ENCODE assay signal across 25 mouse cellular contexts in the genomic region with DNA sequence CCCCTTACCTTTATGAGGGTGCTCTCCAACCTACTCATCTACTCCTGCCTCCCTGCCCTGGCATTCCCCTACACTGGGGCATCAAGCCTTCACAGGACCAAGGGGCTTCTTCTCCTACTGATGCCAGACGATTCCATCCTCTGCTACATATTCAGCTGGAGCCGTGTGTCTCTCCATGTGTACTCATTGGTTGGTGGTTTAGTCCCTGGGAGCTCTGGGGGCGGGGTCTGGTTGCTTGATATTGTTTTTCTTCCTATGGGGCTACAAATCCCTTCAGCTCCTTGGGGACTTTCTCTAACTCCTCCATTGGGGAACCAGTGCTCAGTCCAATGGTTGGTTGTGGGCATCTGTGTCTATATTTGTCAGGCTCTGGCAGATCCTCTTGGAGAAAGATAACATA.
DNase-seq lines count a peak whose midpoint lies in the region; ATAC-seq and TF ChIP-seq lines count a peak whose summit lies in the region.
"Had no signal": no experiment of that assay in that cellular context is flagged by ENCODE, and none has a peak within 500 bp of the region (broad histone marks: within the 10 kb centered on the region; RNA-seq: fewer than 3 reads in every experiment).

No protein-coding gene starts in this region.

- 0 out of 2 replicates have a peak, but pooled peaks have one; percentile 22 for ATAC-seq in midbrain, embryonic 11.5 days (ENCODE audit: low FRiP score)
- no peak for ATAC-seq in midbrain, postnatal 0 days (ENCODE audit: low FRiP score)
- ATAC-seq: activated CD4-positive, CD25-positive, alpha-beta regulatory T cell, adult 4 months; CD4-positive, CD25-positive, alpha-beta regulatory T cell, adult 4 months; Patski had no signal

- H3K36me3 ChIP-seq in midbrain, embryonic 11.5 days (ENCODE audit: control insufficient read depth, insufficient read depth, low read length): no peaks in the 10 kb centered on the region
- no peaks in the 10 kb centered on the region for H3K36me3 ChIP-seq in midbrain, postnatal 0 days (ENCODE audit: insufficient read depth, low read length)
- H3K36me3 ChIP-seq: G1E had no signal

- WGBS in midbrain, embryonic 11.5 days: 78% methylated on average over 3 of the region's 3 CpGs
- WGBS in midbrain, postnatal 0 days: 65% methylated on average over 3 of the region's 3 CpGs

- DNase-seq in midbrain, embryonic 11.5 days (ENCODE audit: low spot score, missing footprints): no peak
- no peak for DNase-seq in midbrain, postnatal 0 days (ENCODE audit: low spot score)
- DNase-seq in ES-CJ7 (ENCODE audit: low read depth, low spot score): peak; percentile 65
- peak; percentile 61 for DNase-seq in R1 (ENCODE audit: low read depth, low spot score)
- peak; percentile 20 for DNase-seq in ZHBTc4 (ENCODE audit: low read depth, low spot score)
- no peak for DNase-seq in cerebellum, adult 18-20 months
- no peak for DNase-seq in ovary, postnatal 14 days (ENCODE audit: low spot score)
- DNase-seq in lung, postnatal 10 days: no peak
- DNase-seq: adrenal gland, adult 2 months; adrenal gland, adult 8-10 months; adrenal gland, postnatal 10 days; adrenal gland, postnatal 14 days; adrenal gland, postnatal 25 days; adrenal gland, postnatal 36 days; B cell, adult 2 months; cerebellum, adult 11 months; cerebellum, adult 11-12 months; cerebellum, adult 2 months; cerebellum, adult 8-10 months; cerebellum, adult 9-10 months had no signal

- H3K9ac ChIP-seq in midbrain, embryonic 11.5 days (ENCODE audit: low read length): no peak overlapping the region
- H3K9ac ChIP-seq in midbrain, postnatal 0 days (replicated peaks; ENCODE audit: low read length, poor library complexity, severe bottlenecking): no peak overlapping the region

- H3K27me3 ChIP-seq in midbrain, embryonic 11.5 days (ENCODE audit: control insufficient read depth, insufficient read depth, low read length): no peaks in the 10 kb centered on the region
- H3K27me3 ChIP-seq in midbrain, postnatal 0 days (ENCODE audit: insufficient read depth, low read length): no peaks in the 10 kb centered on the region
- H3K27me3 ChIP-seq: CH12.LX, Patski had no signal

- H3K27ac ChIP-seq in midbrain, embryonic 11.5 days (ENCODE audit: low read depth, low read length): no peak overlapping the region
- H3K27ac ChIP-seq in midbrain, postnatal 0 days (ENCODE audit: low read depth, low read length): no peak overlapping the region

- no peak overlapping the region for H3K4me3 ChIP-seq in midbrain, embryonic 11.5 days (ENCODE audit: low read depth, low read length)
- H3K4me3 ChIP-seq in midbrain, postnatal 0 days (ENCODE audit: low read depth, low read length): no peak overlapping the region

- no peak overlapping the region for H3K4me2 ChIP-seq in midbrain, embryonic 11.5 days
- H3K4me2 ChIP-seq in midbrain, postnatal 0 days (ENCODE audit: low read depth, low read length, poor library complexity, severe bottlenecking): no peak overlapping the region

- no peaks in the 10 kb centered on the region for H3K4me1 ChIP-seq in midbrain, embryonic 11.5 days (ENCODE audit: control insufficient read depth, insufficient read depth, low read length)
- H3K4me1 ChIP-seq in midbrain, postnatal 0 days (ENCODE audit: insufficient read depth, low read length): no peaks in the 10 kb centered on the region

- H3K9me3 ChIP-seq in midbrain, embryonic 11.5 days (ENCODE audit: control insufficient read depth, low read length): no peaks in the 10 kb centered on the region
- H3K9me3 ChIP-seq in midbrain, postnatal 0 days (ENCODE audit: low read length): no peaks in the 10 kb centered on the region
- H3K9me3 ChIP-seq: G1E had no signal

- TF ChIP-seq CTCF in midbrain, postnatal 0 days (IDR thresholded peaks at IDR 0.05): no peak

Comparison
In these comparisons a context has a peak if more than half of its experiments do, and no peak if none do; other contexts are left out.
1. DNase-seq: peak in ES-CJ7 (single experiment), R1 (single experiment) and ZHBTc4 (single experiment); none in midbrain, embryonic 11.5 days (single experiment), midbrain, postnatal 0 days (single experiment), cerebellum, adult 18-20 months (0 of 2), ovary, postnatal 14 days (single experiment) and lung, postnatal 10 days (single experiment).